Mouse (Mus musculus) heart, postnatal 10 days (tissue): Measurements from ENCODE around the gene Btk. TPM values are rescaled to one million over a fixed set of nuclear protein-coding genes. Genes with fewer than 3 reads are reported as not detected.

Experiments used
- DNase-seq, 2 experiments: peaks; one replicate each; pipeline ENCODE4 v3.0.0; 2021
- intact Hi-C: fragments of 180-260 bp; cut with DNase I; formaldehyde crosslinking; loops from one replicate; pipeline ENCODE4 v1.15.1; 2025
- total RNA-seq, 2 experiments: library from RNA; stranded (reverse); gene quantifications; 2 replicates each; pipeline ENCODE4 v1.2.3; 2021

Gene Btk
- total RNA-seq, 2 experiments from 2014 or later: 0.81 to 0.84 TPM

DNA sequence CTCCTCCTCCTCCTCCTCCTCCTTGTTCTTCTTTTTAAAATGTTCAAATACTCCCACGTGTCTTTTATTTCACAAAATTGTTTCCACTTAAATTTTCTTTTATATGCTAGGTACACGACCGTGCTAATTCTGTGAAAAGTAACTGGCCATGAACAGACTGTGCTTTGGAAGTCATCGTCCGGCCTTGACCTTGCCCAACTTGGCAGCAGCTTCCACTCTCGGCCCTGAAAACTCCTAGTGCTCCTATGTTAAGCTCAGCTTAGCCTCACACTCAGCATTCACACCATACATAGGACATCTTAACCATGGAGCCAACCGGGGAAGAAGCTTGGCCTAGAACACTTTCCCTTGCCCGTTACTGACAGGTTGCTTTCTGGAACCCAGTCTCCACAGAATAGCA, 82.7 kb downstream of the Btk start:
- intact Hi-C loops: no loop called here

More for the DNA sequence above, 82.7 kb downstream of the Btk start:
- no peak for DNase-seq

Other genes starting within 250 kb of the Btk start
- gene Drp2, start 179.0 kb downstream of the Btk start, total RNA-seq: under 1 TPM; 0.37 to 0.67 TPM
- not detected for gene Taf7l, start 107.1 kb downstream of the Btk start, total RNA-seq
- gene Timm8a1, start 41.7 kb downstream of the Btk start, total RNA-seq: 10 to 100 TPM; 28.7 to 36.0 TPM
- 100 to 1,000 TPM; 186 TPM for gene Rpl36a, start 2.1 kb upstream of the Btk start, total RNA-seq
- gene Gla, start 17.6 kb upstream of the Btk start, total RNA-seq: 1 to 10 TPM; 2.2 to 2.4 TPM
- 10 to 100 TPM; 91.6 to 94.5 TPM for gene Hnrnph2, start 17.6 kb upstream of the Btk start, total RNA-seq
- gene Armcx4, start 102.9 kb upstream of the Btk start, total RNA-seq: 10 to 100 TPM; 23.8 to 25.6 TPM
- gene Armcx1, start 134.4 kb upstream of the Btk start, total RNA-seq: 10 to 100 TPM; 14.3 to 15.7 TPM
- 1 to 10 TPM; 6.1 to 6.3 TPM for gene Armcx6, start 167.8 kb upstream of the Btk start, total RNA-seq
- 10 to 100 TPM; 46.4 to 49.5 TPM for gene Armcx3, start 173.0 kb upstream of the Btk start, total RNA-seq
- 10 to 100 TPM; 28.2 to 34.1 TPM for gene Armcx2, start 225.7 kb upstream of the Btk start, total RNA-seq